Mouse (Mus musculus) MEL (cell line): ENCODE data around the gene Fahd1. TPM values are rescaled to one million over a fixed set of nuclear protein-coding genes. Genes with fewer than 3 reads are reported as not detected.

Source experiments
- DNase-seq: peaks from one replicate; pipeline ENCODE4 v3.0.0; 2011; ENCODE audit warnings: low read depth, low spot score
- H3K27ac ChIP-seq: 2 replicates; pipeline ENCODE4 v1.5.1; 2012; ENCODE audit warnings: low read depth, mild to moderate bottlenecking, control low read depth, low read length, moderate library complexity; ENCODE audit not compliant: control insufficient read depth
- H3K27me3 ChIP-seq, 2 experiments: fragments of 150-350 bp in 1 of 2; sonication (generic) in 1 of 2; 2 replicates each; pipeline ENCODE4 v1.6.1; 2012; ENCODE audit warnings: low read length in 2 of 2, mild to moderate bottlenecking in 2 of 2, improper control_type of control experiment in 1 of 2, moderate library complexity in 1 of 2; ENCODE audit not compliant: insufficient read depth in 2 of 2, control insufficient read depth in 1 of 2
- H3K36me3 ChIP-seq, 2 experiments: 2 replicates each; pipeline ENCODE4 v1.6.1; 2012 to 2014; ENCODE audit warnings: low read length in 2 of 2, improper control_type of control experiment in 1 of 2, inconsistent platforms in 1 of 2, mild to moderate bottlenecking in 1 of 2; ENCODE audit not compliant: insufficient read depth in 2 of 2, control insufficient read depth in 1 of 2
- H3K4me1 ChIP-seq, 2 experiments: fragments of 150-350 bp in 1 of 2; sonication (generic) in 1 of 2; 2 replicates each; pipeline ENCODE4 v1.6.1; 2012; ENCODE audit warnings: low read length in 2 of 2, improper control_type of control experiment in 1 of 2, mild to moderate bottlenecking in 1 of 2; ENCODE audit not compliant: insufficient read depth in 2 of 2, control insufficient read depth in 1 of 2
- H3K4me3 ChIP-seq, 2 experiments: fragments of 150-350 bp in 1 of 2; sonication (generic) in 1 of 2; 2 replicates each; pipeline ENCODE4 v1.5.1; 2012; ENCODE audit warnings: low read depth in 2 of 2, low read length in 2 of 2, mild to moderate bottlenecking in 2 of 2, moderate library complexity in 2 of 2, control low read depth in 1 of 2, improper control_type of control experiment in 1 of 2; ENCODE audit not compliant: control insufficient read depth in 1 of 2, insufficient read depth in 1 of 2
- H3K79me2 ChIP-seq: 2 replicates; pipeline ENCODE4 v1.6.1; 2012; ENCODE audit warnings: mild to moderate bottlenecking, low read length, moderate library complexity; ENCODE audit not compliant: control insufficient read depth, poor library complexity, insufficient read depth
- H3K9ac ChIP-seq: 2 replicates; pipeline ENCODE4 v1.6.1; 2012; ENCODE audit warnings: low read depth, mild to moderate bottlenecking, control low read depth, low read length, moderate library complexity; ENCODE audit not compliant: control insufficient read depth, poor library complexity, severe bottlenecking
- H3K9me3 ChIP-seq: fragments of 150-350 bp; sonication (generic); replicated peaks from 2 replicates; pipeline ENCODE4 v1.6.1; 2012; ENCODE audit warnings: mild to moderate bottlenecking, low read length, improper control_type of control experiment, moderate library complexity; ENCODE audit not compliant: insufficient read depth
- CHD1 ChIP-seq: IDR thresholded peaks from 2 replicates; pipeline ENCODE4 v1.6.1; 2012; ENCODE audit warnings: low read depth, mild to moderate bottlenecking, inconsistent platforms, low read length, improper control_type of control experiment
- CTCF ChIP-seq, 3 experiments: IDR thresholded peaks in 2 of 3; conservative IDR thresholded peaks in 1 of 3; 2 replicates each; pipeline ENCODE4 v1.5.1; 2011 to 2012; ENCODE audit warnings: low read length in 3 of 3, low read depth in 2 of 3, mild to moderate bottlenecking in 2 of 3, improper control_type of control experiment in 1 of 3, inconsistent platforms in 1 of 3, mixed read lengths in 1 of 3, moderate library complexity in 1 of 3; ENCODE audit not compliant: control insufficient read depth in 1 of 3, insufficient read depth in 1 of 3, poor library complexity in 1 of 3, severe bottlenecking in 1 of 3
- E2F4 ChIP-seq: IDR thresholded peaks from 2 replicates; pipeline ENCODE4 v1.6.1; 2011; ENCODE audit warnings: low read depth, low read length, improper control_type of control experiment, borderline replicate concordance
- EP300 ChIP-seq, 2 experiments: IDR thresholded peaks; 2 replicates each; pipeline ENCODE4 v1.6.1; 2011; ENCODE audit warnings: improper control_type of control experiment in 2 of 2, low read length in 2 of 2, low read depth in 1 of 2, mild to moderate bottlenecking in 1 of 2
- GABPA ChIP-seq: IDR thresholded peaks from 2 replicates; pipeline ENCODE4 v1.6.1; 2012; ENCODE audit warnings: low read depth, mild to moderate bottlenecking, inconsistent platforms, low read length, improper control_type of control experiment, moderate library complexity
- GATA1 ChIP-seq: IDR thresholded peaks from 2 replicates; pipeline ENCODE4 v1.6.1; 2011; ENCODE audit warnings: low read depth, low read length, improper control_type of control experiment
- HCFC1 ChIP-seq: IDR thresholded peaks from 2 replicates; pipeline ENCODE4 v1.6.1; 2012; ENCODE audit warnings: low read depth, mild to moderate bottlenecking, inconsistent platforms, low read length, improper control_type of control experiment, moderate library complexity
- JUND ChIP-seq: IDR thresholded peaks from 2 replicates; pipeline ENCODE4 v1.6.1; 2011; ENCODE audit warnings: low read depth, mild to moderate bottlenecking, improper control_type of control experiment, low read length
- MAFK ChIP-seq: IDR thresholded peaks from 2 replicates; pipeline ENCODE4 v1.6.1; 2011; ENCODE audit warnings: low read depth, mild to moderate bottlenecking, low read length, improper control_type of control experiment, borderline replicate concordance
- MAX ChIP-seq: IDR thresholded peaks from 2 replicates; pipeline ENCODE4 v1.6.1; 2011; ENCODE audit warnings: low read length, improper control_type of control experiment
- MYB ChIP-seq: IDR thresholded peaks from 2 replicates; pipeline ENCODE4 v1.6.1; 2011; ENCODE audit warnings: mild to moderate bottlenecking, low read depth, low read length, improper control_type of control experiment
- MYC ChIP-seq: IDR thresholded peaks from 2 replicates; pipeline ENCODE4 v1.6.1; 2011; ENCODE audit warnings: low read depth, mild to moderate bottlenecking, low read length, improper control_type of control experiment, moderate library complexity
- NRF1 ChIP-seq: IDR thresholded peaks from 2 replicates; pipeline ENCODE4 v1.6.1; 2014; ENCODE audit warnings: low read depth, mild to moderate bottlenecking, inconsistent platforms, low read length, improper control_type of control experiment, moderate library complexity; ENCODE audit not compliant: poor library complexity, insufficient read depth, severe bottlenecking
- POLR2A ChIP-seq, 2 experiments: IDR thresholded peaks; 2 replicates each; pipeline ENCODE4 v1.6.1; 2011 to 2012; ENCODE audit warnings: low read length in 2 of 2, mild to moderate bottlenecking in 2 of 2, control low read depth in 1 of 2, improper control_type of control experiment in 1 of 2, low read depth in 1 of 2, moderate library complexity in 1 of 2; ENCODE audit not compliant: control insufficient read depth in 1 of 2, insufficient read depth in 1 of 2, poor library complexity in 1 of 2
- POLR2AphosphoS5 ChIP-seq: IDR thresholded peaks from 2 replicates; pipeline ENCODE4 v1.6.1; 2012; ENCODE audit warnings: low read depth, borderline replicate concordance, mild to moderate bottlenecking, inconsistent platforms, low read length, moderate library complexity, mixed read lengths
- RCOR1 ChIP-seq: IDR thresholded peaks from 2 replicates; pipeline ENCODE4 v1.6.1; 2012; ENCODE audit warnings: low read depth, mild to moderate bottlenecking, inconsistent platforms, low read length, improper control_type of control experiment
- SIN3A ChIP-seq: IDR thresholded peaks from 2 replicates; pipeline ENCODE4 v1.6.1; 2012; ENCODE audit warnings: low read length, improper control_type of control experiment, inconsistent platforms
- SMC3 ChIP-seq: IDR thresholded peaks from 2 replicates; pipeline ENCODE4 v1.6.1; 2011; ENCODE audit warnings: low read depth, low read length, improper control_type of control experiment
- TAL1 ChIP-seq: IDR thresholded peaks from 2 replicates; pipeline ENCODE4 v1.6.1; 2012; ENCODE audit warnings: mild to moderate bottlenecking, inconsistent platforms, low read length, moderate library complexity, mixed read lengths
- TBP ChIP-seq: IDR thresholded peaks from 2 replicates; pipeline ENCODE4 v1.8.0; 2011; ENCODE audit warnings: low read depth, low read length, improper control_type of control experiment
- TCF12 ChIP-seq: IDR thresholded peaks from 2 replicates; pipeline ENCODE4 v1.6.1; 2014; ENCODE audit warnings: low read depth, mild to moderate bottlenecking, inconsistent platforms, low read length, improper control_type of control experiment, moderate library complexity
- USF2 ChIP-seq, 2 experiments: IDR thresholded peaks; 2 replicates each; pipeline ENCODE4 v1.6.1; 2011 to 2012; ENCODE audit warnings: improper control_type of control experiment in 2 of 2, low read length in 2 of 2, borderline replicate concordance in 1 of 2, inconsistent platforms in 1 of 2, low read depth in 1 of 2, mild to moderate bottlenecking in 1 of 2; ENCODE audit not compliant: insufficient read depth in 1 of 2
- ZKSCAN1 ChIP-seq: IDR thresholded peaks from 2 replicates; pipeline ENCODE4 v1.6.1; 2012; ENCODE audit warnings: low read depth, mild to moderate bottlenecking, inconsistent platforms, low read length, improper control_type of control experiment, moderate library complexity
- ZMIZ1 ChIP-seq: IDR thresholded peaks from 2 replicates; pipeline ENCODE4 v1.6.1; 2012; ENCODE audit warnings: low read depth, mild to moderate bottlenecking, inconsistent platforms, low read length, improper control_type of control experiment, moderate library complexity
- ZNF384 ChIP-seq: IDR thresholded peaks from 2 replicates; pipeline ENCODE4 v1.6.1; 2012; ENCODE audit warnings: low read depth, mild to moderate bottlenecking, inconsistent platforms, low read length, improper control_type of control experiment
- polyA plus RNA-seq, 2 experiments: library from polyadenylated mRNA; stranded (reverse) in 1 of 2; unstranded in 1 of 2; fragments of >175 nt in 1 of 2; fragments of >200 nt in 1 of 2; gene quantifications; 2 replicates each; pipeline versions ENCODE4 v1.2.1 to v1.2.4; 2012; ENCODE audit warnings: low replicate concordance in 2 of 2, low read depth in 1 of 2; ENCODE audit not compliant: insufficient read length in 2 of 2, insufficient read depth in 1 of 2, missing spikeins in 1 of 2
- total RNA-seq: library from RNA; depleted of rRNA; stranded (reverse); fragments of 300-350 nt; gene quantifications from 2 replicates; pipeline ENCODE4 v1.2.3, GENCODE M21; 2012

Fahd1 gene
- total and polyA plus RNA-seq, 3 experiments, result 2.7 to 4.7 TPM; not detected in 1

DNA sequence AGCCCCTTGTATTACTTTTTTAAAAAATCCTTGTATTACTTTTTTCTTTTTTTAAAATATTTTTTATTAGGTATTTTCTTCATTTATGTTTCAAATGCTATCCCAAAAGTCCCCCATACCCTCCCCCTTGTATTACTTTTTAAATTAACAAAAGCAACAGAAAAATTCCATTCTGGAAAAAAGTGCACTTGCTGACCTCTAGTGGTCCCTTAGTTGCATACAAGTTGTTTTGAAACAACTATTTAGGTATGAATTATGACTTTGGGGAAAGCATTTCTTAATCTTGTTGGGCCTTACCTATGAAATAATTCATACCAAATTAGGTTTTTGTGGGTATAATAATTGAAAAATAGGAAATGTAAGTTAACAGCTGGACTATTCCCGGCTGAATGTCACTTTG is 32.7 kb downstream of the Fahd1 start (continued):
- TF ChIP-seq RCOR1 (no peak), TBP (no peak), MAFK (no peak), HCFC1 (no peak), TCF12 (no peak), POLR2AphosphoS5 (no peak)

DNA sequence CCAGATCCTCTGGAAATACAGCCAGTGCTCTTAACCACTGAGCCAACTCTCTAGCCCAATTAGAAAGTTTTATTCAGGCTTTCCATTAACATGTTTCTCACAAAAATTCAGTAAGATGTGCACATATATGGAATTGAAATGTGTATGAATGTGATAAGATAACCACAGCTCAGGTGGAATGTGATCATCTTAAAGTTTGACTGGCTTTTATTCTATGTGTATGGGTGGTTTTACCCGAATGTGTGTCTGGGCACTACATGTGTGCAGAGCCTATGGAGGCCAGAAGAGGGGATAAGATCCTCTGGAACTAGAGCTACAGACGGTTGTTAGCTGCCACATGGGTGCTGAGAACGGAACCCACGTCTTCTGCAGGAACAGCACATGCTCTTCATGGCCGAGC is 34.9 kb downstream of the Fahd1 start:
- H3K9me3 ChIP-seq, result no peaks in the 10 kb centered on the region
- peaks cover 5 to 7% of the 10 kb centered on the region in 2 experiments; a peak in 3 of 4 replicates for H3K27me3 ChIP-seq
- no peak for TF ChIP-seq POLR2A (IDR thresholded peaks at IDR 0.05; ENCODE audit: control insufficient read depth in 1 of 2, insufficient read depth in 1 of 2, low read depth in 1 of 2, low read length in 2 of 2, poor library complexity in 1 of 2)
- no peak for TF ChIP-seq CTCF (IDR thresholded peaks at IDR 0.05 in 2 of 3, conservative IDR thresholded peaks at IDR 0.05 in 1 of 3; ENCODE audit: control insufficient read depth in 1 of 3, insufficient read depth in 1 of 3, low read depth in 2 of 3, low read length in 3 of 3, poor library complexity in 1 of 3, severe bottlenecking in 1 of 3)
- TF ChIP-seq MAX, result no peak
- TF ChIP-seq EP300 (IDR thresholded peaks at IDR 0.05; ENCODE audit: low read depth in 1 of 2, low read length in 2 of 2), result no peak
- TF ChIP-seq TBP, result no peak
- TF ChIP-seq POLR2AphosphoS5, result no peak
- H3K36me3 ChIP-seq, result no peaks in the 10 kb centered on the region
- H3K4me1 ChIP-seq, result no peaks in the 10 kb centered on the region
- no peak for DNase-seq
- no peak overlapping the region for H3K27ac ChIP-seq
- H3K79me2 ChIP-seq, result no peaks in the 10 kb centered on the region
- H3K4me3 ChIP-seq, result no peak overlapping the region
- H3K9ac ChIP-seq, result no peak overlapping the region

DNA sequence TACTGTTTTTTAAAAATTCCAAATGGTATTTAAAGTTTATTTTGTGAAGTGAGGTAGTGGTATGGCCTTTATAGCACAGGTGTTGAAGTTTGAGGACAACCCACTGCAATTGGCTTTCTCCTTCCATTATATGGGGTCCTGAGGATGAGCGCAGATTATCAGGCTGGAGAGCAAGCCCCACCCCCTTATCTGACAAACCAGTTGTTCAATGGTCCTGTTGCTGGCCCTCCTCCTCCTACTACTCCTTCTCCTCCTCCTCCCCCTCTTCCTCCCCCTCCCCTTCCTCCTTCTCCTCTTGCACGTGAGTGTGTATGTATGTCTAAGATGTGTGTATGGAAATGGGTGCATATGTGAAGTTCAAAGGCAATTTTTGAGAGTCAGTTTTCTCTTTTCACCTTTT is 37.9 kb downstream of the Fahd1 start:
- Histone ChIP-seq H3K4me1 (no peaks in the 10 kb centered on the region), H3K79me2 (no peaks in the 10 kb centered on the region), H3K27ac (no peak overlapping the region), H3K9ac (no peak overlapping the region), H3K9me3 (no peaks in the 10 kb centered on the region), H3K36me3 (no peaks in the 10 kb centered on the region), H3K4me3 (no peak overlapping the region), H3K27me3 (peaks cover 3 to 12% of the 10 kb centered on the region in 2 experiments)
- no peak for DNase-seq
- no peak for TF ChIP-seq GABPA
- no peak for TF ChIP-seq E2F4
- no peak for TF ChIP-seq ZKSCAN1
- TF ChIP-seq TBP, result no peak
- TF ChIP-seq SIN3A, result no peak
- TF ChIP-seq GATA1, result no peak
- no peak for TF ChIP-seq TAL1
- no peak for TF ChIP-seq SMC3
- TF ChIP-seq CHD1, result no peak
- no peak for TF ChIP-seq JUND
- TF ChIP-seq MYB, result no peak
- TF ChIP-seq MYC, result no peak
- TF ChIP-seq USF2 (IDR thresholded peaks at IDR 0.05; ENCODE audit: borderline replicate concordance in 1 of 2, insufficient read depth in 1 of 2, low read depth in 1 of 2, low read length in 2 of 2), result no peak
- TF ChIP-seq ZNF384, result no peak
- no peak for TF ChIP-seq NRF1
- TF ChIP-seq EP300 (IDR thresholded peaks at IDR 0.05; ENCODE audit: low read depth in 1 of 2, low read length in 2 of 2), result no peak
- no peak for TF ChIP-seq ZMIZ1
